Mouse (Mus musculus) natural killer cell, adult 2 months (primary cell): ENCODE data around the gene St6galnac5.

Experiments
- DNase-seq, 2 experiments: peaks; one replicate each; pipeline ENCODE4 v3.0.0; 2022; ENCODE audit warnings: low spot score in 2 of 2

Gene St6galnac5

DNA sequence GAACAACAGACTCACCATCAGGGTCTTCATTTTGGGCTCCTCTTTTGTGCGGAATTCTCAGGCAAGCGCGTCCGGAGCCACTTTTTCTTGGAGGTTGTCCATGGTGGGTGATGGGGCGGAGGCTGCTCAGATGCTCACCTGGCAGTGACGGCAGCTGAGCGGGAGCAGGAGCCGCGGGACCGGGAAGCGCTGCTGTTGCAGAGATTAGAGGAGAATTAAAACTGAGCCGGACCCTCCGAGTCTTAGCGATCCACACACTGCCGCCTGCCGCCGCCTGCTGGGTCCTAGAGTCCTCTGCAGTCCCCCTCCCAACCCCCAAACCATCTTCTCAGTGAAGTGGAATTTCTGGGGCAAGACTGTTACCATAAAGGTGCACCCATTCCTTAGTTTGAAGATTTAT lies at the start of gene St6galnac5:
Gene St6galnac5, minus strand, starts transcription at position 259 of the 400 bp plus-strand sequence.
- DNase-seq, result no peak

DNA sequence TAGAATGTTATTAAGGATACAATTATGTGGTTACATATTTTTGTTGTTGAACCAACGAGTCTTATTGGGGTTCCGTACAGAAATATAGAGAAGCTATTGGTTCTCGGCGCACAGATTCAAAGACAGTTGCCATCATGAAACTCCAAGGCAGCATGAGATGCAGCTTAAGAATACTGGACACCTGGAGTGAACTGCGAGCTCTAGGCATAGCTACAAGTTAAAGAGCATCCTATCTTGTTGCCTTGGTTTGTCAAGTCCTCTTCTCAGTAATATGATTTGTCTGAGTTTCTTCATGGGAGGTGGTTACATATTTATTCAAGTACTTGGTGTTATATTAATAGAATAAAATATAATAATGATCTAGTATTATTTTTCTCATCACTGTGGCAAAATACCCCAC lies 48.7 kb upstream of the St6galnac5 start:
- DNase-seq, result no peak

DNA sequence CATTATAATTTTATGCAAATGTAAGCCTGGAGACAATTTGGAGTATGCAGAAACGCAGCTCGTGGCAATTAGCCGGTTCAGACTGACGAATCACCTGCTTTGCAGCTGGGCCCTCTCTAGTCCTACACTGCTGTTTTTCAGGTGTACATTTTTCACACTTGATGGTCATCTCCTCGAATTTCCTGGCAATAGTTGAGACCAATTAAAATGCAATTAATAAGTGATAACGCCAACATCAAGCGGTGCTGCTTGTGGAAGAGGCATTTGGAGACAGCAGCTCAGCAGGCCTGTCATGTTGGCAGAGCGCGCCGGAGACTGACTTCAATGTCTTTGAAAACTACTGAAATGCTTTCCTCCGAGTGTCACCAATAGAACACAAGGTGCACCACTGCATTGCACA lies 42.0 kb upstream of the St6galnac5 start:
- DNase-seq, result no peak

DNA sequence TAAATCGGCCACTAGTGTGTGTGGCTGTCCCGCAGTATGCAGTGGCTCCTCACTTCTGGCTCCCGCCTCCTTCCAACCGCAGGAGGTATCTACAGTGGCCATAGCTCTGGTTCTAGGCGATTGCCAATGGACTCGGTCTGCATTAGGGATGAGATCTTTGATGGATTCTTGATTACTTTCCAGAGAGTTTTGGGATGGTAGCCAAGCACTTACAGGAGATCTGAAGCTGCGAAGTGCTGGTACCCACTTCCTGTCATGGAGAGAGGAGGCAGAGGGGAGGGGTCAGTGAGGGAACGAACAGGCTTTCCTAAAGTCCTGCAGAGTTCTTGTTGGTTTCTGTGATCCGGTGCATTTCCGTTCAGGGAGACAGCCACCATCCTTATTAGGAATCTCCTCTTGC lies 36.0 kb upstream of the St6galnac5 start:
- DNase-seq, result no peak

DNA sequence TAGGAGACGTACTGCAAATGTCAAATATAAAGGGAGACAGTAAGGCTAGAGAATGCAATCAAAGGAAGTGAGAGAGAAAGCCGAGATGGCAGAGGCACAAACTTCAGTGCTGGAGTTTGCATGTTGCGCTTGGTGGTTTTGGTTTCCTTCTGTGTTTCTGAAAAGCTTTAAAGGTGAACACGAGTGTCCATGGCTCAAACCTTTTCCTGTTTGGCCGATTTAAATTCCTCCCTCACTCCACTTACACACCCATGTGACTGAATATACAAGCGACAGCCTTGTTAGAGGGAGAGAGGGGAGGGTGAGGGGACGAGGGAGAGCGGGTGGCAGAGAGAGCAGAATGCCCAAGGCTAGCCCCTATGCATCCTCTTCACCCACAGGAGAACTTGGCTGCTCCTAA lies 34.3 kb upstream of the St6galnac5 start:
- no peak for DNase-seq

DNA sequence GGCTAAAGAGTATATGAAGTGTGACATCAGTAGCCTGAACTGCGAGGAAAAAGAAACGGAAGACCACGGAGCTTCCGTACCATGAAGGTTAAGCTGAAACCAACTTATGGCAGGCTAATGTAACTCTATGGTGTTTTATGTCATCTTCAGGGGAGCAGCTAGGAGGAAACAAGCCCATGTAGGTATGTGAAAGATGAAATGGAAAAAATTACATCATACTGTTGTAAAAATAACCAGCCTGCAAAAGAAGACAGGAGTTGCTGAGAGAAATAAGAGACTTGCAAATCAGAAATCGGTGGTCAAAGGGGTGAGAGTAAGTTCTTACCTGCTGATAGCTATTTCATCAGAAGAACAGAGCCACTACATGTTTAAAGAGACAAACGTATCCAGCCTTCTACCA lies 24.8 kb upstream of the St6galnac5 start:
- DNase-seq, result no peak

DNA sequence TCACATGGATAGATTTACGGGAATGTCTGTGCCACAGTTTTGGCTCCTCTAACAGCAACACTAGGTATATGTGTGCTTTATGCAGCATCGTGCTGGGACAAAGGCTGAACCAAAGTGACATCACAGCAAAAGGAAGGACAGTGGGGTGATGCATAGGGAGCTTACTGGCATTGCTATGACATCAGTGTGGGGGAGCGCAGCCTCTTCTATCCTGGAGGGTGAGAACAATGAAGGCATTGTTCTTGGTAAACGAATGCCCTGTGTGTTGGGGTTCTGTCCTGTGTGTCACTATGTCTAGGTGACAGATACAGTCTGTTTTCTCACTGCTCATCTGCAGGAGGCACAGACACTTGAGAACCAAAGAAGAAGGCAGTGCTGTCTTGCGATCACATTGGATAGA lies 16.9 kb upstream of the St6galnac5 start:
- no peak for DNase-seq

DNA sequence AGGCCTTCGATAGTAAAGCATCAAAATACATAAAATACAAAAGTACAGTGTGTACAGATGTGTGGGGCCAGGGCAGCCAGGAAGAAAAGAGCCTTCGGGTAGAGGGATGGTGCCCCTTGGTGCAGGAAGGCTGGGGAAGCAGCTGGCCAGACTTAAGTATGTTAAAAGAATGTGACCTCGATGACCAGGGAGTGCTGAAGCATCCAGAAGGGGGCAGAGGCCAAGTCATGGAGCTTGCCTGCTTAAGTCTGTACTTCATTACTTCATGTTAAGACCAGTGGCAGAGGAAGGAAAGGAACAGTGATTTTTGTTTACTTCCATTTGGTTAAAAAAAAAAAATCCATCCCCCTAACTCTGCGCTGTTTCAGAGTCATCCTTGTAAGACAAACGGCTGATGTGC lies 16.1 kb upstream of the St6galnac5 start:
- no peak for DNase-seq

DNA sequence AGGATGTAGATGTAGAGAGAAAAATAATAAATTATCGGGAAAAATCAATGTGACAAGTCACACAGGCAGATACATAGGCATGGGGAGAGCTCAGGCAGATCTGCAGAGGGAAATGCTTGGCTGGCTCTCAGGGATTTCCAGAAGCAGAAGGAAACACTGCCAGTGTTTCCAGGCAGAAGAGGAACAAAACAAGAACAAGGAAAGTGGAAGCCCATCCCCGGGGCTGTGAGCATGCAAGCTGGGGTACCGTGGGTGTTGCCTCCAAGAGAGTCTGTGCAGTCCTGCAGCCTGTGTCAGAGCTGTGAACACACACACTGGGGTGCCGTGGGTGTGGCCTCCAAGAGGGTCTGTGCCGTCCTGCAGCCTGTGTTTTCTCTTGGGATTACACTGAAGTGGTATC lies 11.6 kb upstream of the St6galnac5 start:
- no peak for DNase-seq

DNA sequence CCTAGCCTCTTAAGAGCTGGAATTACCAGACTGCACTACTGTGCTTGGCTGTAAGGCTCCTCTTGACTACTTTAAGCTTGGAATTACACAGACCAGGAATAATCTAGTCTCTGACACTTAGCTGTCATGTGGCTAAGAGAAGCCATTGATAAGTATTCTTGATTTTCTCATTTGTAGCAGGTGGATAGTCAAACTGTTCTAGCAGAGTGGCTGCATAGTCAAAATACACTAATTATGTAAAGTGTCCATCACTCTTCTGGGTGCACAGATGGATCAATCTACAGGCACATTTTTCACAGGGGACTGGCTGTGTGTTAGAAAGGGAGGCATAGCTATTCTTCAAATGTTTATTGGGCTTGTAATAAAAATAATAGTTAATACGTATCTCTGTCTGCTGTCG lies 8.7 kb upstream of the St6galnac5 start:
- DNase-seq, result no peak

DNA sequence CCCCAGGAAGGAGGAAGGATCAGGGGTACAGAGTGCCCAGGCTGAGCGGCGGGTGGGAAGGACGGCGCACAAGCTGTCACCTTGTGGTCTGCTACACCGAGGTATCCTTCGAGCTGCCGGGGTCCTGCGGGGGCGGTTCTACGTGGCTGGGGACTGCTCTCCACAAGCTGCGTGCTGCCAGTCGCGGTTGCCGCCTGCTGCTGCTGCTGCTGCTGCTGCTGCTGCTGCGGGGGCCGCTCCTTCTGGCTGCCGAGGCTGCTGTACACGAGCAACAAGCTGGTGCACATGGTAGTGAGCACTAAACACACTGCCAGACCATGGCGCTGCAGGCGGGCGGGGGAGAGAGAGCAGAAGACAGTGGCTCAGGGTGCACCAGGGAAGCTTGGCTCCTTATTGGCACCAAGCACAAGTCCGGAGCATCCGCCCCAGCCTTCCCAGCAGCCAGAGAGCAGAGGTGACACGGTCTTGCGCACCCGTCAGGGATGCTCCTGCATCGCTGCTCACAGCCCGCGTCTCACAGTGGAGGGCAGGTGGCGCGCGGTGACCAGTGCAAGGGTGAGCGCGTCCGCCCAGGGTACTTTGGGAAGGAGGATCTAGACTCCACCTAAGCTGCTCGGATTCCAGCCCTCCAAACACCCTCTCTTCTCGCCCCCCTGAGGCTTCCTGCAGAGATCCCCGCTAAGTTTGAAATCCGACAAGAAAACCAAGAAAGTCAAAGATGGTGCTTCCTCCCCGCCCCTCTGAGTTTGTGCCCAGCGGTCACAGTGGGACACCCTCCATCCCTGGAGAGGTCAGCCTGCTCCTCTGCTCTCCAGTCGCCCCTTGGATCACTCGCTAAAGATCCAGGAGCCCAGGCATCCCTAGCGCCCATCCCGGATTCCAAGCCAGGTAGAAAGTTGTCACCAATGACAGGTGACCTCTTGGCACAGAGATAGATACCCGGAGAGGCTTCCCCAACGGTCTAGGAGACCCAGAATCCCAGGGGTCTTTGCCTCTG lies 770 bp downstream of the St6galnac5 start:
- DNase-seq, result no peak

DNA sequence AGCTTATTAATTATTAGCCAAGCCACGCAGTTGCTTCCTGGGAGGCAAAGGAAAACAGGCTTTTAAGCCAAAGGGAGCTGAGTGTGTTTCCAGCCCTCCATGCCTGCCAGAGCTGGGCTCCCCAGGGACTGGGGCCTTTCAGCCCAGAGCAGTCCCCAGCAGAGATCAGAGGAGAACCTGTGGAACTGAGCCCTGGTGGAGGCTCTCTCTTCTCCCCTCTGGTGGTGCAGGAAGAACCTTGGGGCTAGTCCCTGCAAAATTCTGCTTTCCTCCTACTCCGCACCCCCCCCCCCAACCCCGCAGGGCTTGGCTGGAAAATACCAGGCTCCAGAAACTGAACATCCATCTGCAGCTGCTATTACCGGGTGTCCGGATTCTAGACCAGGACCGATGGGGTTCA lies 1.6 kb downstream of the St6galnac5 start:
- no peak for DNase-seq

DNA sequence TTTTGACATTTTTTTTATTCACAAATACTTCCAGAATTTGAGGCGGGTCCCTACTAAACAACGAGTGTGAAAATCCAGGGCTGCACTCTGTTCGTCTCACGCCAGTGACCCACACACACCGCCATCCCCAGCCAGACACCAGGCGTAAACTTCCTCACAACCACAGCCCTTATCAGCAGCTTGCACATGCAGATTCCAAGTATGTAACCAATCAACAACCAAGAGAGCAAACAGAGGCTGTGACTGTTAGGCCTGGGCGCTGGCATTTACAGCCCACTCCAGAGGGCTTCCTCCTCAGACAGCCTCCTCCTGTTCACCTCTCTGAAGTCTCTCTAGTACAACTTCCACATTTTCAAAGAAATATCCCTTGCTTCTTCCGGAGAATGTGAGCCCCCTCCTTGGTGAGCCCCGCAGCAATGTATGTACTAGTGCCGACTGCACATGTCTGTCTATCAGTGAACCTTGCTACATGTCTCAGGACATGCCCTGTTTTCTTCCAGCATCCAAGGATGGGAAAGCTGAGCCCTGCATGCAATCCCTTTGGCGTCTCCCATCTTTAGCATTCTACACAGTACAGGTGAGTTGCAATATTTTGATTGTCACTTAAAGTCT lies 2.5 kb downstream of the St6galnac5 start:
- DNase-seq, result no peak

DNA sequence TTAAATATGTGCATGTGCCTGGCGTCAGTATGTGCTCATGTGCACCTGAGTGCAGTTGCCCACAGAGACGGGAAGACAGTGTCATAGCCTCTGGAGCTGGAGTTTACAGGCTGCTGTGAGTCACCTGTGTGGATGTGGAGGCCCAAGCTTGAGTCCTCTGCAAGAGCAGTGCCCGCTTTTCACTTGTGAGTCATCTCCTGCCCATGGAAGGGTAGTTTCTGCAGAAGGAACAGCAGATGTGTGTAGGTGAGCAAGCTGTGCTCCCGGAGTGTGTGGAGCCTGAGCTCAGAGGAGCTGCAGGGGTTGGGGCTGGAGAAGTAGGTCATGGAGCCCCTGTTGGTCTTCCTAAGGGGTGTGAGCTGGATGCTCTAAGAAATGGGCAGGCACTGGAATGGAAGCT lies 10.7 kb downstream of the St6galnac5 start:
- DNase-seq, result no peak

DNA sequence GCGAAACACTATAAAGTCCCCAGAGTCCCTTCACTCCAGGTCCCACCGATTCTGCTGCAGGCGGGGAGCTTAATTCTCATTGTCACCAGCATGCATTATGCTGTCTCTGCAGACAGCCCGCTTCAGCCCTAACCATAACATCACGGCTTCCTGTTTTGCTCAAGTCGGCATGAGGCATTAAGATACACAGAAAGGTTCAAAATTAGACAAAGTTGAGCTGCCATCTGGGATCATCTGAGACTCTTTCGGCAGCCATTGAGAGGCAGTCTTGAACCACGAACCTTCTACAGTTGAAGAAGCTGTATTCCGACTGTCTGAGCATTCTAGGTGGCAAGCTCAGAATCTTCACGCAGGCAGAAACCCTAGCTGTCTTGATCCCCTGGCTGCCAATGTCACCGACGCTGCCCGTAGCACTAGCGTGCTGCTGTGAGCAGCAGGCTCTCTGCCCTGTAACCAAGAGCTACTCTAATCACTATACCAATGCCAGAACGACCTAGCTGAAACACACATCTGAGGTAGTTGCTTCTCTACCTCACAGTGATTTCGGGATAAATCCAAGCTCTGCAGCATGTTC lies 12.2 kb downstream of the St6galnac5 start:
- no peak for DNase-seq

DNA sequence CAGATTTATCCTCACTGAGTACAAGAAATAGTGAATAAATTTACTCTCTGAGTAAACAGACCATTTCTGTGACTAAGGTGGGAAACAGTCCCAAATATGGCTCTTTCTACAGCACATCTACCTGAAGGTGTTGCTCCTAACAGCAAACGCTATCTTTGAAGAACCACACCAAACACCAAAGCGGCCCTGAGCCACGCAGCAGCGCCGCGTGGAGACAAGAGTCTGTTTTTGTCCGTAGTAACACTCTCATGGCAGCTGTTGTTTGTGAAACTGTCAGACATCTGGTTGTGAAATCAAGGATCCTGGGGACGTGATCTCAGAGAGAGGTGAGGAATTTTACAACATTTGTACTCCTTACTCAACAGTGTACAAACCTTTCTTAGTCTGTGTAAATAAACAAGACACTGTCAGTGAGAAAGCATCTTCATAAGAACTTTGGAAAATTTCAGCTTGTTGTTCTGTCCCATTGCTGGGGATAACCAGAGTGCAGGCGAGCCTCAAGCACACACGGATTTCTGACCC lies 20.1 kb downstream of the St6galnac5 start:
- no peak for DNase-seq

DNA sequence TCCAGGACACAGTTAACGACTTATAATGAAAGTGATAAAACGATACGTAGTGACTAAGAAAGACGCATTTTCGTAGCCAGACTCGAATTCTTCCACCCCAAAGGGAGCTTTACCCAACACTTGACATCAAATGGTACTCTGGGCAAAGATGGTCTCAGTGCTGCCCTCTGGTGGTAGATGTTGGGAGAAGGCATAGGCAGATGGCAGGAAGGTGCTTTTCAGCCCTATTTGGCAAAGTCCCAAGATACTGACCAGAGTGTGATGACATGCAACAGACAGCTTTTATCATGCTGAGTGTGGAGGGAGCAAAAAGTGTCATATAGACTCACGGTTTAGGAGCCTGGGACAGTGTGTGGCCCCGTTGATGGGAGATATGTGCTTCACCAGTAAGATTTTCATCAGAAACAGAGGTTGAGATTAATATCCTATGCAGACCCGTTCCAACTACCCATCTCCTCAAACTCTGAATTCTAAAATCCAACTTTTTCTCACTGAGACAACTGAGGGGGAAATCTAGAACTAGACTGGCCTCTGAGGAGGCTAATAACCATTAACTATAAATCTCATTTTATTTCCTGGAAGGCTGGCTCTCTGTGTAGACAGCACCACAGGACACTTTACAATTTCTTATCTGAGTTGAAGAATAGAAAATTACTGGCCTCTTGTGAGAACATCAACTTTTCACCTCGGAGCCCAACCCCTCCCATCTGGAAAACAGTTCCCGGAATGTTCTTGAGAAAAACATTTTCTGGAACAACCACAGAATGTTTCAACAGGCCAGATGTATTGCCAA lies 23.5 kb downstream of the St6galnac5 start:
- peak; percentile 75 to 76 for DNase-seq

DNA sequence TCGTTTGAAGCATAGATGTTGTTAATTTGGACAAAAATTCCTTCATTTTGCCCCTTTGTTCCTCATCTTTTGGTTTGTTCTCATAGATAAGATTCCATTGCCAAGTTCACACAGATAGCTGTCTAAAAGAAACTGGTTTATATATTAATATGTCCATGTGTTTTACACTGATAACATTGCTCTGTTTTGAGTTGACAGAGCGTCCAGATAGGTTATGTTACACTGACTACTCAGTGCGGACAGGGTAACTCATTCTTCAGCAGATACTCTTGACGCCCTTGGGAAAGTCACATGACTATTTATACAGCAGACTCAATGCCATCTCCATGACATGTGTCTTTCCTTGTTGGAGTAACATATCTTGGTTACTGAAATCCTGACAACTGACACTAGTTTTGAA lies 25.3 kb downstream of the St6galnac5 start:
- no peak for DNase-seq

DNA sequence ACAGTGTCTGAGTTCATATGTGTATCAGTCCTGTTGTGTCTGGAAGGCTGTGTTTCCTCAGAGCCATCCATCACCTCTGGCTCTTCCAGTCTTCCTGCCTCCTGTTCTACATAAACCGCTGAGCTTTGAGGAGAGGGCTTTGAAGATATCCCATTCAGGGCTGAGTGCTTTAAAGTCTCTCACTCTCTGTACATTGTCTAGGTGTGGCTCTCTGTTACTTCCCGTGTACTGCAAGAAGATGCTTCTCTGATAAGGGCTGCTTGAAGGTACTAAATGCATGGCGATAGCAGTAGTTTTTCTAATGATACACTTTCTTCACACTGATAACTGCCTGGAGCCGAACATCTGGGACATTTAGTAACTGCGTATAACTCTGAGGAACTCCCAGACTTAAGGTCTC lies 26.0 kb downstream of the St6galnac5 start:
- DNase-seq, result no peak

DNA sequence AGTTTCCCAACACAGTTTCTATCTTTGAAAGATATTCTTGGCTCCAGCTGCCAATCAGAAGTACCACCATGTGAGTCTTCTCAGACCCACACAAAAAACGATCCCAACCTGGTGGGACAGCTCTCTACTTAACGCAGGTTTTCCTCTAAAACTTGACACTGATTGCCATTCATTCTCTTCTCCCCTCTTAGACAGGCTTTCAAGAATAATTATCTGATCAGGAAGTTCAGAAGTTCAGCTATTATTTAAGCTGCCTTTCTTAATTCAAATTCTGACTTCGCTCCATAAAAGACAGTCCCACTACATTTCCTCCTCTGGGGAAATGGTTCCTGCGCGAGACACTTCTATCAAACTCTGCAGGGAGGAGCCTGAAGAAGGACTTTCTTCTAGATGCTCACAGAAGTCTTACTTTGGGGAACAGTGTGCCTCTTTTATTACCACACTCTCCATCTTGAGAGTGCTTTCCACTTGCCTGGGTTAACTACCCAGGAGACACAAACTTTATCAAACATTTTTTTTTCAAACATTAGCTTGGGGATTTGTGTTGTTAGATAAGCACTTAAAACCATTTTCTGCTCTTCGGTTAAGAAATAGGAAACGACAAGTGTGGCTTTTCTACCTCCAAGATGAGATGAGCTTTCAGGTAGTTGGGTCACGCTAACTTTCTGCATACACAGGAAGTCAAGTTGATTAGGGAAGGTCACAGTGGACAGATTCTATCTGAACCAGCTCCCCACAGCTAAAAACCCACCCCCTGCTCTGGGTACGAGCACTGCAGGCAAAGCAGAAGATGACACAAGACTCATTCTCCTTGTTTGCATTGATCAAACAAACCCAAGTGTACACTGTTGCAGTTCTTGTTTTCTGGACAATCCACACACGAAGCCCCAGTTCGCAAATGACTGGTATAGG lies 30.2 kb downstream of the St6galnac5 start:
- no peak for DNase-seq

DNA sequence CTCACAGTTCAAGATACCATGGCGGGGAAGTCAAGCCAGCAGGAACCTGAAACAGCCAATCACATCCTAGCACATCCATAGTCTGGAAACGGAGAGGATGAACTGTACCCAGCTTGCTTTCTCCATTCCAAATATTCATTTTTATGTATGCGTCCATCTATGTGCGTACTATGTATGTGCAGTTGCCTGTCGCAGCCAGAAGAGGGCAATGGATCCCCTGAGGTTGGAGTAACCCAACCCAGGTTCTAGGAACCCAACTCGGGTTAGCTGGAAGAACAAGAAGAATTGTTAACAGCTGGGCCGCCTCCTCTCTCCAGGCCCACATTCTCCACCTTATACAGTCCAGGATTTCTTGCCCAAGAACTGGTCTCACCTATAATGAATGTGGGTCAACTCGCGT lies 31.1 kb downstream of the St6galnac5 start:
- no peak for DNase-seq
